Mouse (Mus musculus): Measurements from ENCODE around the gene Ubac2. TPM values are rescaled to one million over a fixed set of nuclear protein-coding genes. Genes with fewer than 3 reads are reported as not detected.

Gene Ubac2
- 8.9 TPM for polyA plus RNA-seq (2014; fragmentation: Illumina TruSeq; extraction: RNeasy Lipid Tissue Mini Kit (QIAGEN cat#74804); ENCODE audit: low read depth, low replicate concordance)

DNA sequence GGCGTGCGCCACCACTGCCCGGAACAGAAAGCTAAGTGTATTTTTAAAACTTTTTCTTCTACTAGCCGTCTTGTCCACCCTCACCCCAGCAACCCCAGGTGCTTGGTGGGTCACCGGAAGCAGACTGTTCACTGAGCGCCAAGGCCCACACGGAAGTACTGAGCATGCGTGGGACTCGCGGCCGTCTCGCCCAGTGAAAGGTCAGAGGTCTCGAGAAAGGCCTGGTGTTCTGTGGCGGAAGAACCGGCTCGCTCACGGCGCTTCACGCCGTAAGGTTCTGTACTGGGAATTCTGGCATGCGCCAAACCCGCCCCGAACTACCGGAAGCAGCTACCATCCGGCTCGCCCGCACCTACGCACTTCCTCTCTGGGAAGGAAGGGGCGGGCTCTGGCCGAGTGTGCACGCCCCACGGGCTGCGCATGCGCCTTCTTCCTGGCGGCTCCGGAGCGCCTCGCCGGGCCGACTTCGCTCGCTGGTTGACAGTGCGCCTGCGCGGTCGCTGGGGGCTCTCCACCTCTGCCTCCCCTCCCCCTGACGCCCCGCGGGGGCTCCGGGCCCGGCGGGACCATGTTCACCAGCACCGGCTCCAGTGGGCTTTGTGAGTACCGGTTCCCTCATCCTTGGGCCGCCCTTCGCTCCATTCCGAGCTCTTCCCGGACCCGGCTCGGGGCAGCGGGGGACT is at the start of gene Ubac2:
Gene Ubac2, plus strand, starts transcription at position 445 of the 683 bp plus-strand sequence.

DNA sequence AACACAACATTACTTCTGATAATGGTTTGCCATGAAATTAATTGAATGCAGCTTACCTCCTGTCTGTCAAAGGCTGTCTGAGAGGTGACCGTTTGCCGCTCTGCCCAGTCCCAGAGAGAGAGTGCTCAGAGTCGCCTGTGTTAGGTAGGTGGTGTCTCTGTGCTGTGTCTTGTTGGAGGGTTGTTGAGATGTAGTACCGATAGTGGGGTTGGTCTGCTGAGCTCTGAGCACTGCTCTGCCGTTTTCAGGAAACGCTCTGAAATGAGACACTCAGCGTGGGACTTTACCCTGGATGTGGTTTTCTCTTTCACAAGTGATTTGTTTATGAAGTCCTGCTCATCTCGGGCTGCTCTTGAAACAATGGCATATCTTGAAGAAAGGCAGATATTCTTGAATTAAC is 37.2 kb downstream of the Ubac2 start, which contains the start of gene Gpr18:
Gene Gpr18, minus strand, starts transcription at position 161 of the 400 bp plus-strand sequence.

DNA sequence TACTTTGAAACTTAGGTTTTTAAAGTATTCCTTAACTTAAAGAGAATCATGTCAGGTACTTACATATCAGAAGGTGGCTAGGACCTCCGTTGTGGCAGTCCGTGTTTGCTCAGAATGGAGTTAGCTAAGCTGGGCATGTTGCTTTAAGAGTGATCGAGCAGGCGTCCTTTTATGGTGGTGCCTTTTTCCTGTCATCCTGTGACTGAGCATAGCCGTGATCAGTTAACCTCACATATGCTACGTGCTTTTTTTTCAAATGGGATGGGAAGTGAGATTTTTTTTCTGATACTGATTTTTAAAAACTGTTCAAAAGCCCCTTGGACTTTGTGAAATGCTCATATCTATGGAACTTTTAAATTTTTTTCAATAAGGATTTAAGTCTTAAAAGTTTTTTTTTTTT is 86.6 kb downstream of the Ubac2 start, which contains the start of gene Gpr183:
Gene Gpr183, minus strand, starts transcription at position 206 of the 400 bp plus-strand sequence.

DNA sequence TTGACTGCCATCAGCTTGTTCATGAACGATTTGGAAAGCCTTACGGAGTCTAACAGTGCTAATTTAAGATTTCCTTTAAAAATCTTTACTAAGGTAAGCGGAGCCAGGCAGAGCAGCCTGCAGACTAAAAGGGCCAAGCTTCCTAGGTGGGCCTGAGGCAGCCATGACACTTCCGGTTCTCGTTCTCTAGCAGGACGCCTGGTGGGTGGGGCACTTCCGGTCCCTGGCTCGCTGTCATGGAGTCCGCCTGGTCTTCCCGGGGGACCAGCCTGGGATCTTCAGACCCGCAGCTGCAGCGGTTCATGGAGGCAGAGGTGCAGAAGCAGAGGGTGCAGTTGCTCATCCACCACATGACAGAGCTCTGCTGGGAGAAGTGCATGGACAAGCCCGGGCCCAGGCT is 156.0 kb downstream of the Ubac2 start, which contains the start of gene Timm8a2:
Gene Timm8a2, plus strand, starts transcription at position 224 of the 400 bp plus-strand sequence.

Other genes starting within 250 kb of the Ubac2 start
- 33.8 TPM for gene Dock9, start 80.8 kb upstream of the Ubac2 start, polyA plus RNA-seq (2014; fragmentation: Illumina TruSeq; extraction: RNeasy Lipid Tissue Mini Kit (QIAGEN cat#74804); ENCODE audit: low read depth, low replicate concordance)
- 1.2 TPM for gene Gpr18, start 37.2 kb downstream of the Ubac2 start, polyA plus RNA-seq (2014; fragmentation: Illumina TruSeq; extraction: RNeasy Lipid Tissue Mini Kit (QIAGEN cat#74804); ENCODE audit: low read depth, low replicate concordance)
- gene Gpr183, start 86.6 kb downstream of the Ubac2 start, polyA plus RNA-seq (2014; fragmentation: Illumina TruSeq; extraction: RNeasy Lipid Tissue Mini Kit (QIAGEN cat#74804); ENCODE audit: low read depth, low replicate concordance), result 2.2 TPM
- not detected for gene Timm8a2, start 156.1 kb downstream of the Ubac2 start, polyA plus RNA-seq (2014; fragmentation: Illumina TruSeq; extraction: RNeasy Lipid Tissue Mini Kit (QIAGEN cat#74804); ENCODE audit: low read depth, low replicate concordance)
- gene Tm9sf2, start 228.4 kb downstream of the Ubac2 start, polyA plus RNA-seq (2014; fragmentation: Illumina TruSeq; extraction: RNeasy Lipid Tissue Mini Kit (QIAGEN cat#74804); ENCODE audit: low read depth, low replicate concordance), result 1,392 TPM